Mouse (Mus musculus): ENCODE results near the gene Tsen15. TPM values are rescaled to one million over a fixed set of nuclear protein-coding genes. Genes with fewer than 3 reads are reported as not detected.
A peak's percentile ranks its signal among the peaks of the same experiment; 100 is the strongest.

Tsen15 gene
- polyA plus RNA-seq, 1 experiment from 2014 or later = 42.6 TPM

DNA sequence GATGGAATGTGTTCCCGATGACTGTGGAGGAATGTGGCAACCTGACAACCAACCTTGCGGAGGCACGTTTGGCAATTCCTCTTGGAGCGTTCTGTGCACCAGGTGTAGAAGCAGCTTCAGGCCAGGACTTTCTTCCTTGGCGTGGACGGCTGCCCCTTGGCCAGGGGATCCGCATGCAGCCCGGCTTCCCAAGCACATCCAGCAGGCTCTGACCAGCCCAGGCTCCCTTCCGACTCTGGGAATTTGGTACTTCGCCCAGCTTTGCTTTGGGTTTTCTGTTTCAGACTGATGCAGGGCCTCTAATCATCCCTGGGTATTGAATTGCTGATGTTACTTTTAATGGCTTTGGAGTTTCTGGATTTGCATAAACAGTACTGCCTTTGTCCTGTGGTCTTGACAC lies 28.0 kb upstream of the Tsen15 start:
- WGBS = 77% methylated on average over 10 of the region's 10 CpGs

GRCm38 (mm10) chr1:152413961-152414360 lies 27.5 kb upstream of the Tsen15 start:
- Histone ChIP-seq H3K4me1 (ENCODE audit: control insufficient read depth, insufficient read depth, low read length) (0 out of 2 replicates have a peak, but pooled peaks cover 4% of the 10 kb centered on the region), H3K36me3 (ENCODE audit: control insufficient read depth, insufficient read depth, low read length) (no peaks in the 10 kb centered on the region), H3K9me3 (replicated peaks; ENCODE audit: control insufficient read depth, low read length, poor library complexity, severe bottlenecking) (no peaks in the 10 kb centered on the region; the same call in 1 of the 2 replicates), H3K9ac (ENCODE audit: low read depth, low read length) (no peak overlapping the region), H3K4me2 (ENCODE audit: low read length) (no peak overlapping the region), H3K4me3 (ENCODE audit: low read depth, low read length) (no peak overlapping the region), H3K27me3 (ENCODE audit: control insufficient read depth, insufficient read depth, low read depth, low read length) (no peaks in the 10 kb centered on the region), H3K27ac (ENCODE audit: low read length) (no peak overlapping the region)
- 67% methylated on average over 1 of the region's 1 CpGs for WGBS
- ATAC-seq = no peak

More for the DNA sequence above, 28.0 kb upstream of the Tsen15 start:
- Histone ChIP-seq H3K4me3 (ENCODE audit: low read depth, low read length) (no peak overlapping the region), H3K9me3 (replicated peaks; ENCODE audit: control insufficient read depth, low read length, poor library complexity, severe bottlenecking) (no peaks in the 10 kb centered on the region; the same call in 1 of the 2 replicates), H3K36me3 (ENCODE audit: control insufficient read depth, insufficient read depth, low read length) (no peaks in the 10 kb centered on the region), H3K4me1 (ENCODE audit: control insufficient read depth, insufficient read depth, low read length) (0 out of 2 replicates have a peak, but pooled peaks cover 4% of the 10 kb centered on the region), H3K9ac (ENCODE audit: low read depth, low read length) (no peak overlapping the region), H3K27me3 (ENCODE audit: control insufficient read depth, insufficient read depth, low read depth, low read length) (no peaks in the 10 kb centered on the region), H3K4me2 (ENCODE audit: low read length) (no peak overlapping the region), H3K27ac (ENCODE audit: low read length) (no peak overlapping the region)
- no peak for ATAC-seq

- no peak for ATAC-seq
- H3K9me3 ChIP-seq (replicated peaks; ENCODE audit: control insufficient read depth, low read length, poor library complexity, severe bottlenecking) = no peaks in the 10 kb centered on the region; the same call in 1 of the 2 replicates
- no peak overlapping the region for H3K9ac ChIP-seq (ENCODE audit: low read depth, low read length)
- no peak overlapping the region for H3K4me3 ChIP-seq (ENCODE audit: low read depth, low read length)
- H3K27me3 ChIP-seq (ENCODE audit: control insufficient read depth, insufficient read depth, low read depth, low read length) = no peaks in the 10 kb centered on the region
- no peaks in the 10 kb centered on the region for H3K36me3 ChIP-seq (ENCODE audit: control insufficient read depth, insufficient read depth, low read length)
- 95% methylated on average over 2 of the region's 2 CpGs for WGBS
- 0 out of 2 replicates have a peak, but pooled peaks cover 4% of the 10 kb centered on the region for H3K4me1 ChIP-seq (ENCODE audit: control insufficient read depth, insufficient read depth, low read length)
- no peak overlapping the region for H3K27ac ChIP-seq (ENCODE audit: low read length)
- H3K4me2 ChIP-seq (ENCODE audit: low read length) = no peak overlapping the region
Observed at GRCm38 (mm10) chr1:152413116-152413515, 26.6 kb upstream of the Tsen15 start.

DNA sequence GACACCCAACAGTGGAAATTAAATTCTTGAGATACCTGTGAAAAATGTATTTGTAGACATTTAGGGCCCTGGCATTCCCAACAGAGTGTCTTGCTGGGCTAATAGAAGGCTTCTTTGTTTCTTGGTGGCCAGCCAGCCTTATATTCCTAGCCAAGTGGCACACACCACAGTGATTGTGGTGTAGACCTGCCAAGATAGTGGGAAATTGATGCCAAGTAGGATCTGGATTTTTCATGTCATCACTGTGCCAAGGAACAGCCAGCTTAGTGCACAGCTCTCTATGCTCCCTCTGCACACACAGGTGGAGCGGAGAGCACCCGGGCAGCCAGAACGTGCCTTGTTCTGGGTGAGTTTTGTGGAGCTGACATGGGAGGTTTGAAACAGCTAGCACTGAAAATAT lies 24.2 kb upstream of the Tsen15 start:
- no peaks in the 10 kb centered on the region for H3K27me3 ChIP-seq (ENCODE audit: control insufficient read depth, insufficient read depth, low read depth, low read length)
- H3K36me3 ChIP-seq (ENCODE audit: control insufficient read depth, insufficient read depth, low read length) = no peaks in the 10 kb centered on the region
- no peak overlapping the region for H3K27ac ChIP-seq (ENCODE audit: low read length)
- 85% methylated on average over 3 of the region's 3 CpGs for WGBS
- no peak overlapping the region for H3K4me3 ChIP-seq (ENCODE audit: low read depth, low read length)
- 0 out of 2 replicates have a peak, but pooled peaks cover 3% of the 10 kb centered on the region for H3K4me1 ChIP-seq (ENCODE audit: control insufficient read depth, insufficient read depth, low read length)
- H3K4me2 ChIP-seq (ENCODE audit: low read length) = no peak overlapping the region
- no peak for ATAC-seq
- H3K9me3 ChIP-seq (replicated peaks; ENCODE audit: control insufficient read depth, low read length, poor library complexity, severe bottlenecking) = no peaks in the 10 kb centered on the region; the same call in 1 of the 2 replicates
- H3K9ac ChIP-seq (ENCODE audit: low read depth, low read length) = no peak overlapping the region

GRCm38 (mm10) chr1:152409356-152409755 lies 22.9 kb upstream of the Tsen15 start:
- no peak overlapping the region for H3K27ac ChIP-seq (ENCODE audit: low read length)
- no peak overlapping the region for H3K4me2 ChIP-seq (ENCODE audit: low read length)
- 0 out of 2 replicates have a peak, but pooled peaks cover 3% of the 10 kb centered on the region for H3K4me1 ChIP-seq (ENCODE audit: control insufficient read depth, insufficient read depth, low read length)
- H3K4me3 ChIP-seq (ENCODE audit: low read depth, low read length) = no peak overlapping the region
- H3K9me3 ChIP-seq (replicated peaks; ENCODE audit: control insufficient read depth, low read length, poor library complexity, severe bottlenecking) = no peaks in the 10 kb centered on the region; the same call in 1 of the 2 replicates
- H3K27me3 ChIP-seq (ENCODE audit: control insufficient read depth, insufficient read depth, low read depth, low read length) = no peaks in the 10 kb centered on the region
- ATAC-seq = no peak
- H3K9ac ChIP-seq (ENCODE audit: low read depth, low read length) = no peak overlapping the region
- WGBS = 85% methylated on average over 4 of the region's 4 CpGs
- no peaks in the 10 kb centered on the region for H3K36me3 ChIP-seq (ENCODE audit: control insufficient read depth, insufficient read depth, low read length)

DNA sequence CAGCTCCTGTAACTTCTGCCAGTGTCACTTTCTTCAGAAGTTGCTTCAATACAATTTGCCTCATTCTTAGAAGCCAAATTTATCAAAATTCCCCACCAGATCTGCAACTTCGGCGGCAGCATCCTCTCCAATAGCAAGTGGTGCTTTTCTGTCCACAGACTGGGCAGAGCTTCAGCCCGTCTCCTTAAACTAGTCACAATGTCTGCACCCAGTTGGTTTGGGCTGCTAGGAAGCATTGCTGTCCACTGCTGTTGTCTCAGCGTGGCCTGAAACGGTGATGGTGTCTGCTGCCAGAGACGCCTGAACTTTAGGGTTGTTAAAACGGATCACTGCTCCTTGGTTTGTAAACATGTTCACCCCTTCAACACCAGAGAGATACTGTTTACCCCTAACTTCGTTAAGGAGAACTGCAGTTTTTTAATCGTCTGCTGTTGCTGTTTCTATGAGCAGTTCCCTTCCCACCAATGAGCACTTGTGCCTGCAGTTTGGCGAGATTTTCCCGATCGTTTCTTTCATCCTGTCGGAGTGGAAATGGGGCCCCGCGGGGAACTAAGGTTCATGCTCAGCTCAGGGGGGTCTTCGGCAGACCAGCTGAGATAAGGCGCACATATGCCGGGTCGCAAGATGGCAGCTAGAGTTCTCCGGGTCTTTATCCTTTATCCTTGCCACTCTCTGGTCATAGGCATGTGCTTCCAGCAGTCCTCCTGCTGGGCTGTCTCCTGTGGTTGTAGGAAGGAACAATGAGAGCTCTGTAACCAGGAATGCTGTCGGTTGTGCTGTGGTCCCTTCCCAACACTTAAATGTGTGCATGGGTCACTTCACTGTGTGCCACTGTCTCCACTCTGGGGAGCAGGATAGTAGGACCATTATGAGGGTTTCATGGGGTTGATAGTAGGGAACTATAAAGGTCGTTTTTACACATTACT lies 20.8 kb upstream of the Tsen15 start:
- H3K9me3 ChIP-seq (replicated peaks; ENCODE audit: control insufficient read depth, low read length, poor library complexity, severe bottlenecking) = no peaks in the 10 kb centered on the region; the same call in 1 of the 2 replicates
- 44% methylated on average over 22 of the region's 22 CpGs for WGBS
- 0 out of 2 replicates have a peak, but pooled peaks cover 3% of the 10 kb centered on the region for H3K4me1 ChIP-seq (ENCODE audit: control insufficient read depth, insufficient read depth, low read length)
- H3K27ac ChIP-seq (ENCODE audit: low read length) = no peak overlapping the region
- H3K9ac ChIP-seq (ENCODE audit: low read depth, low read length) = no peak overlapping the region
- ATAC-seq = no peak
- no peaks in the 10 kb centered on the region; the same call in 1 of the 2 replicates for H3K27me3 ChIP-seq (ENCODE audit: control insufficient read depth, insufficient read depth, low read depth, low read length)
- H3K4me3 ChIP-seq (ENCODE audit: low read depth, low read length) = 0 out of 2 replicates have a peak overlapping the region, but pooled peaks have one; percentile 8
- H3K36me3 ChIP-seq (ENCODE audit: control insufficient read depth, insufficient read depth, low read length) = no peaks in the 10 kb centered on the region
- peak overlapping the region; percentile 36 for H3K4me2 ChIP-seq (ENCODE audit: low read length)

- peak; percentile 66; the same call in 1 of the 2 replicates for ATAC-seq
- H3K27ac ChIP-seq (ENCODE audit: low read length) = peak overlapping the region; percentile 10; the same call in 1 of the 2 replicates
- H3K9me3 ChIP-seq (replicated peaks; ENCODE audit: control insufficient read depth, low read length, poor library complexity, severe bottlenecking) = no peaks in the 10 kb centered on the region
- H3K4me1 ChIP-seq (ENCODE audit: control insufficient read depth, insufficient read depth, low read length) = peaks cover 5% of the 10 kb centered on the region; the same call in 1 of the 2 replicates
- peak overlapping the region; percentile 84 for H3K4me3 ChIP-seq (ENCODE audit: low read depth, low read length)
- H3K4me2 ChIP-seq (ENCODE audit: low read length) = peak overlapping the region; percentile 84
- H3K27me3 ChIP-seq (ENCODE audit: control insufficient read depth, insufficient read depth, low read depth, low read length) = peaks cover 3% of the 10 kb centered on the region
- H3K36me3 ChIP-seq (ENCODE audit: control insufficient read depth, insufficient read depth, low read length) = no peaks in the 10 kb centered on the region
- 11% methylated on average over 14 of the region's 14 CpGs for WGBS
- H3K9ac ChIP-seq (ENCODE audit: low read depth, low read length) = peak overlapping the region; percentile 69
Observed at GRCm38 (mm10) chr1:152400556-152401540, 14.4 kb upstream of the Tsen15 start.

GRCm38 (mm10) chr1:152399790-152400555 lies 13.5 kb upstream of the Tsen15 start, which contains the start of gene Colgalt2:
Colgalt2 (plus strand) TSS chr1:152399830.
- H3K27ac ChIP-seq (ENCODE audit: low read length) = peak within 1 kb of the TSS; percentile 72
- under 1% methylated on average over 61 of the region's 70 CpGs for WGBS
- no peaks in the 10 kb centered on the region for H3K9me3 ChIP-seq (replicated peaks; ENCODE audit: control insufficient read depth, low read length, poor library complexity, severe bottlenecking)
- H3K9ac ChIP-seq (ENCODE audit: low read depth, low read length) = peak within 1 kb of the TSS; percentile 69
- peak within 1 kb of the TSS; percentile 84 for H3K4me3 ChIP-seq (ENCODE audit: low read depth, low read length)
- H3K4me2 ChIP-seq (ENCODE audit: low read length) = peak within 1 kb of the TSS; percentile 84
- H3K36me3 ChIP-seq (ENCODE audit: control insufficient read depth, insufficient read depth, low read length) = no peaks in the 10 kb centered on the region
- peaks cover 3% of the 10 kb centered on the region for H3K27me3 ChIP-seq (ENCODE audit: control insufficient read depth, insufficient read depth, low read depth, low read length)
- peak; percentile 85 for ATAC-seq
- peaks cover 5% of the 10 kb centered on the region; the same call in 1 of the 2 replicates for H3K4me1 ChIP-seq (ENCODE audit: control insufficient read depth, insufficient read depth, low read length)
